Mouse (Mus musculus) neural tube, embryonic 11.5 days (tissue): Measurements from ENCODE around the gene Wnk2. TPM values are rescaled to one million over a fixed set of nuclear protein-coding genes. Genes with fewer than 3 reads are reported as not detected.

Experiments used
- ATAC-seq: fragments of 200-750 bp; cut with Nextera tagmentation; 2 replicates; pipeline ENCODE4 v1.8.0; 2017; ENCODE audit warnings: moderate number of reproducible peaks, mild to moderate bottlenecking, moderate TSS enrichment, moderate library complexity; ENCODE audit not compliant: insufficient read depth, low FRiP score, low TSS enrichment
- DNase-seq: peaks from one replicate; pipeline ENCODE4 v3.0.0-alpha.2; 2015; ENCODE audit warnings: low spot score
- H3K27ac ChIP-seq: fragments of 300-500 bp; sonication (generic); 2 replicates; pipeline ENCODE4 v1.5.1; 2014; ENCODE audit warnings: low read depth, mild to moderate bottlenecking, low read length
- H3K27me3 ChIP-seq: fragments of 300-500 bp; sonication (generic); 2 replicates; pipeline ENCODE4 v1.6.1; 2014; ENCODE audit warnings: mild to moderate bottlenecking, low read length, mixed read lengths; ENCODE audit not compliant: control insufficient read depth, insufficient read depth
- H3K36me3 ChIP-seq: fragments of 300-500 bp; sonication (generic); 2 replicates; pipeline ENCODE4 v1.6.1; 2014; ENCODE audit warnings: mild to moderate bottlenecking, low read length, moderate library complexity, mixed read lengths; ENCODE audit not compliant: control insufficient read depth, insufficient read depth
- H3K4me1 ChIP-seq: fragments of 300-500 bp; sonication (generic); 2 replicates; pipeline ENCODE4 v1.6.1; 2014; ENCODE audit warnings: low read length, mixed read lengths; ENCODE audit not compliant: control insufficient read depth, insufficient read depth
- H3K4me2 ChIP-seq: fragments of 300-500 bp; sonication (generic); 2 replicates; pipeline ENCODE4 v1.6.1; 2014; ENCODE audit warnings: low read depth, mild to moderate bottlenecking, moderate library complexity
- H3K4me3 ChIP-seq: fragments of 300-500 bp; sonication (generic); 2 replicates; pipeline ENCODE4 v1.5.1; 2014; ENCODE audit warnings: low read depth, low read length
- H3K9ac ChIP-seq: fragments of 300-500 bp; sonication (generic); 2 replicates; pipeline ENCODE4 v1.6.1; 2014; ENCODE audit warnings: mild to moderate bottlenecking, low read length
- H3K9me3 ChIP-seq: fragments of 300-500 bp; sonication (generic); 2 replicates; pipeline ENCODE4 v1.6.1; 2016; ENCODE audit warnings: low read length; ENCODE audit not compliant: control insufficient read depth
- WGBS: fragments of 180-500 bp; shearing (Covaris S2); extraction: QIAGEN DNeasy Blood & Tissue Kit; methylation state at CpG from one replicate; pipeline ENCODE4 v1.1.7; 2014; 5-methylcytosine and 5-hydroxymethylcytosine counted together
- polyA plus RNA-seq: library from polyadenylated mRNA; unstranded; fragments of >200 nt; fragmentation: Nextera tagmentation; extraction: Ambion mirVana; gene quantifications from 2 replicates; pipeline ENCODE4 v1.2.1, GENCODE M21; 2014

Wnk2 gene
- polyA plus RNA-seq, 1 experiment from 2014 or later, result 10.7 TPM

- H3K36me3 ChIP-seq, result no peaks in the 10 kb centered on the region
- H3K9ac ChIP-seq, result no peak overlapping the region
- WGBS, result 21% methylated on average over 1 of the region's 1 CpGs
- no peak overlapping the region for H3K4me2 ChIP-seq
- no peak overlapping the region for H3K27ac ChIP-seq
- no peak for DNase-seq
- no peak overlapping the region for H3K4me3 ChIP-seq
- H3K4me1 ChIP-seq, result no peaks in the 10 kb centered on the region
- no peaks in the 10 kb centered on the region for H3K9me3 ChIP-seq
- no peaks in the 10 kb centered on the region for H3K27me3 ChIP-seq
- ATAC-seq, result no peak
These were observed 122.3 kb downstream of the Wnk2 start for GRCm38 (mm10) chr13:49025521-49025920.

GRCm38 (mm10) chr13:49024763-49025162 lies 123.1 kb downstream of the Wnk2 start:
- no peaks in the 10 kb centered on the region for H3K9me3 ChIP-seq
- no peaks in the 10 kb centered on the region for H3K4me1 ChIP-seq
- no peak overlapping the region for H3K4me3 ChIP-seq
- no peak overlapping the region for H3K4me2 ChIP-seq
- H3K27ac ChIP-seq, result no peak overlapping the region
- 10% methylated on average over 11 of the region's 12 CpGs for WGBS
- DNase-seq (no peak), ATAC-seq (no peak)
- no peak overlapping the region for H3K9ac ChIP-seq
- no peaks in the 10 kb centered on the region for H3K27me3 ChIP-seq
- no peaks in the 10 kb centered on the region for H3K36me3 ChIP-seq

- DNase-seq, result no peak
- no peaks in the 10 kb centered on the region for H3K4me1 ChIP-seq
- 60% methylated on average over 3 of the region's 3 CpGs for WGBS
- H3K4me3 ChIP-seq, result no peak overlapping the region
- H3K27me3 ChIP-seq, result no peaks in the 10 kb centered on the region
- ATAC-seq, result no peak
- peaks cover 2% of the 10 kb centered on the region; the same call in 1 of the 2 replicates for H3K9me3 ChIP-seq
- H3K36me3 ChIP-seq, result no peaks in the 10 kb centered on the region
- H3K4me2 ChIP-seq, result no peak overlapping the region
- H3K27ac ChIP-seq, result no peak overlapping the region
- no peak overlapping the region for H3K9ac ChIP-seq
These were observed 126.1 kb downstream of the Wnk2 start for GRCm38 (mm10) chr13:49021693-49022092.

- H3K36me3 ChIP-seq, result no peaks in the 10 kb centered on the region
- WGBS, result 58% methylated on average over 5 of the region's 5 CpGs
- no peak overlapping the region for H3K9ac ChIP-seq
- peaks cover 8% of the 10 kb centered on the region; the same call in 1 of the 2 replicates for H3K4me1 ChIP-seq
- no peak overlapping the region for H3K4me2 ChIP-seq
- no peaks in the 10 kb centered on the region for H3K27me3 ChIP-seq
- no peak overlapping the region for H3K27ac ChIP-seq
- ATAC-seq, result no peak
- DNase-seq, result peak; percentile 34
- no peak overlapping the region for H3K4me3 ChIP-seq
- H3K9me3 ChIP-seq, result peaks cover 2% of the 10 kb centered on the region; the same call in 1 of the 2 replicates
These were observed 127.7 kb downstream of the Wnk2 start for GRCm38 (mm10) chr13:49020152-49020551.

- Histone ChIP-seq H3K4me1 (peaks cover 8% of the 10 kb centered on the region; the same call in 1 of the 2 replicates), H3K27me3 (no peaks in the 10 kb centered on the region), H3K36me3 (no peaks in the 10 kb centered on the region), H3K4me2 (no peak overlapping the region), H3K9me3 (peaks cover 2% of the 10 kb centered on the region; the same call in 1 of the 2 replicates), H3K4me3 (no peak overlapping the region), H3K27ac (no peak overlapping the region), H3K9ac (no peak overlapping the region)
- ATAC-seq (no peak), DNase-seq (no peak)
- WGBS, result 100% methylated on average over 1 of the region's 1 CpGs
These were observed 130.4 kb downstream of the Wnk2 start for GRCm38 (mm10) chr13:49017375-49017774.

- H3K27ac ChIP-seq, result peak overlapping the region; percentile 31; the same call in 1 of the 2 replicates
- WGBS, result under 1% methylated on average over 16 of the region's 16 CpGs
- H3K4me1 ChIP-seq, result peaks cover 8% of the 10 kb centered on the region; the same call in 1 of the 2 replicates
- peak; percentile 83 for ATAC-seq
- H3K27me3 ChIP-seq, result no peaks in the 10 kb centered on the region
- peak overlapping the region; percentile 41 for H3K4me2 ChIP-seq
- no peaks in the 10 kb centered on the region for H3K36me3 ChIP-seq
- peak overlapping the region; percentile 5 for H3K9ac ChIP-seq
- peaks cover 2% of the 10 kb centered on the region; the same call in 1 of the 2 replicates for H3K9me3 ChIP-seq
- peak; percentile 81 for DNase-seq
- peak overlapping the region; percentile 9; the same call in 1 of the 2 replicates for H3K4me3 ChIP-seq
These were observed 131.5 kb downstream of the Wnk2 start for GRCm38 (mm10) chr13:49016311-49016761.

GRCm38 (mm10) chr13:49015366-49016306 lies 132.2 kb downstream of the Wnk2 start:
- H3K9ac ChIP-seq, result peak overlapping the region; percentile 6
- H3K36me3 ChIP-seq, result no peaks in the 10 kb centered on the region
- H3K27me3 ChIP-seq, result no peaks in the 10 kb centered on the region
- DNase-seq, result peak; percentile 45
- peaks cover 2% of the 10 kb centered on the region; the same call in 1 of the 2 replicates for H3K9me3 ChIP-seq
- H3K4me3 ChIP-seq, result peak overlapping the region; percentile 9; the same call in 1 of the 2 replicates
- H3K27ac ChIP-seq, result peak overlapping the region; percentile 31; the same call in 1 of the 2 replicates
- WGBS, result 4% methylated on average over 30 of the region's 30 CpGs
- ATAC-seq, result no peak; the same call in 1 of the 2 replicates
- peaks cover 8% of the 10 kb centered on the region; the same call in 1 of the 2 replicates for H3K4me1 ChIP-seq
- peak overlapping the region; percentile 41 for H3K4me2 ChIP-seq

- no peak for ATAC-seq
- Histone ChIP-seq H3K27ac (no peak overlapping the region), H3K9me3 (peaks cover 2% of the 10 kb centered on the region; the same call in 1 of the 2 replicates), H3K4me1 (peaks cover 8% of the 10 kb centered on the region; the same call in 1 of the 2 replicates), H3K9ac (no peak overlapping the region), H3K4me2 (no peak overlapping the region), H3K36me3 (no peaks in the 10 kb centered on the region), H3K27me3 (no peaks in the 10 kb centered on the region), H3K4me3 (no peak overlapping the region)
- DNase-seq, result no peak
- 40% methylated on average over 5 of the region's 5 CpGs for WGBS
These were observed 134.5 kb downstream of the Wnk2 start for GRCm38 (mm10) chr13:49013206-49013794.
